ENCODE assay signal across 34 mouse cellular contexts in genomic region chr9:71185285-71185684, GRCm38 (mm10). TPM values are rescaled to one million over a fixed set of nuclear protein-coding genes. Genes with fewer than 3 reads are reported as not detected.
"Had no signal": no experiment of that assay in that cellular context is flagged by ENCODE, and none has a peak within 500 bp of the region (broad histone marks: within the 10 kb centered on the region; RNA-seq: fewer than 3 reads in every experiment).

No protein-coding gene starts in this region.

- H3K9me3 ChIP-seq: heart, embryonic 10.5 days; heart, embryonic 12.5 days; heart, embryonic 13.5 days; heart, embryonic 15.5 days; hindbrain, embryonic 10.5 days; hindbrain, embryonic 12.5 days; hindbrain, embryonic 13.5 days; hindbrain, embryonic 15.5 days; intestine, embryonic 15.5 days; kidney, embryonic 15.5 days had no signal

- H3K4me3 ChIP-seq: heart, embryonic 10.5 days; heart, embryonic 12.5 days; heart, embryonic 13.5 days; heart, embryonic 15.5 days; hindbrain, embryonic 10.5 days; hindbrain, embryonic 12.5 days; hindbrain, embryonic 13.5 days; hindbrain, embryonic 15.5 days; intestine, embryonic 15.5 days; kidney, embryonic 15.5 days; layer of hippocampus, adult 2 months; left cerebral cortex, adult 2 months had no signal

- H3K4me2 ChIP-seq: heart, embryonic 11.5 days; heart, embryonic 12.5 days; heart, embryonic 13.5 days; heart, embryonic 15.5 days; hindbrain, embryonic 12.5 days; hindbrain, embryonic 13.5 days; hindbrain, embryonic 14.5 days; hindbrain, embryonic 15.5 days; intestine, embryonic 15.5 days; kidney, embryonic 15.5 days had no signal

- DNase-seq: heart, postnatal 10 days; heart, postnatal 14 days; heart, postnatal 36 days; heart, postnatal 4 days; kidney, adult 11 months; kidney, adult 18-20 months; kidney, adult 2 months; kidney, adult 8-10 months; kidney, adult 9 months; kidney, postnatal 10 days; kidney, postnatal 25 days; kidney, postnatal 36 days; kidney, postnatal 4 days; layer of hippocampus, adult 9-11 months; layer of hippocampus, postnatal 36 days had no signal

- H3K36me3 ChIP-seq: heart, embryonic 10.5 days; heart, embryonic 12.5 days; heart, embryonic 13.5 days; heart, embryonic 15.5 days; hindbrain, embryonic 10.5 days; hindbrain, embryonic 12.5 days; hindbrain, embryonic 13.5 days; hindbrain, embryonic 15.5 days; intestine, embryonic 15.5 days; kidney, embryonic 15.5 days had no signal

- ATAC-seq: hindbrain, embryonic 16.5 days; hindbrain, postnatal 0 days; inflammation-experienced regulatory T-cells, adult 6 months had no signal

- H3K27ac ChIP-seq: heart, embryonic 10.5 days; heart, embryonic 13.5 days; heart, embryonic 15.5 days; hindbrain, embryonic 10.5 days; hindbrain, embryonic 12.5 days; hindbrain, embryonic 13.5 days; hindbrain, embryonic 14.5 days; hindbrain, embryonic 15.5 days; hindbrain, postnatal 0 days; intestine, embryonic 15.5 days; kidney, embryonic 15.5 days; kidney, postnatal 0 days; layer of hippocampus, adult 2 months; left cerebral cortex, adult 2 months had no signal

- H3K27me3 ChIP-seq: heart, embryonic 12.5 days; heart, embryonic 13.5 days; heart, embryonic 15.5 days; hindbrain, embryonic 12.5 days; hindbrain, embryonic 13.5 days; hindbrain, embryonic 15.5 days; intestine, embryonic 15.5 days; kidney, embryonic 15.5 days had no signal

- H3K9ac ChIP-seq: heart, embryonic 12.5 days; heart, embryonic 13.5 days; heart, embryonic 15.5 days; hindbrain, embryonic 12.5 days; hindbrain, embryonic 13.5 days; hindbrain, embryonic 14.5 days; hindbrain, embryonic 15.5 days; intestine, embryonic 15.5 days; kidney, embryonic 15.5 days had no signal

- H3K4me1 ChIP-seq: hindbrain, embryonic 12.5 days; hindbrain, embryonic 13.5 days; intestine, embryonic 15.5 days had no signal

RNA-seq across cellular contexts. Expression of gene Aqp9, which starts 16.8 kb away (rescaled TPM):
- polyA plus RNA-seq: hindbrain, embryonic 11.5 days; hindbrain, embryonic 12.5 days; inflammation-experienced regulatory T-cells, adult 6 months had no signal
